Mouse (Mus musculus) heart, embryonic 12.5 days (tissue): ENCODE measurements around the gene Btbd9. TPM values are rescaled to one million over a fixed set of nuclear protein-coding genes. Genes with fewer than 3 reads are reported as not detected.

Experiments used
- ATAC-seq: fragments of 200-750 bp; cut with Nextera tagmentation; 2 replicates; pipeline ENCODE4 v1.8.0; 2017; ENCODE audit warnings: moderate TSS enrichment, moderate library complexity; ENCODE audit not compliant: insufficient number of reproducible peaks, low FRiP score
- H3K27ac ChIP-seq: fragments of 300-500 bp; sonication (generic); 2 replicates; pipeline ENCODE4 v1.5.1; 2016; ENCODE audit warnings: mild to moderate bottlenecking, moderate library complexity; ENCODE audit not compliant: poor library complexity, severe bottlenecking
- H3K27me3 ChIP-seq: fragments of 300-500 bp; sonication (generic); replicated peaks from 2 replicates; pipeline ENCODE4 v1.6.1; 2016; ENCODE audit warnings: mild to moderate bottlenecking, moderate library complexity
- H3K36me3 ChIP-seq: fragments of 300-500 bp; sonication (generic); 2 replicates; pipeline ENCODE4 v1.6.1; 2016; ENCODE audit warnings: mild to moderate bottlenecking, moderate library complexity
- H3K4me1 ChIP-seq: fragments of 300-500 bp; sonication (generic); replicated peaks from 2 replicates; pipeline ENCODE4 v1.6.1; 2016; ENCODE audit warnings: mild to moderate bottlenecking
- H3K4me2 ChIP-seq: fragments of 300-500 bp; sonication (generic); 2 replicates; pipeline ENCODE4 v1.6.1; 2016; ENCODE audit warnings: mild to moderate bottlenecking, moderate library complexity
- H3K4me3 ChIP-seq: fragments of 300-500 bp; sonication (generic); 2 replicates; pipeline ENCODE4 v1.5.1; 2016; ENCODE audit warnings: mild to moderate bottlenecking
- H3K9ac ChIP-seq: fragments of 300-500 bp; sonication (generic); 2 replicates; pipeline ENCODE4 v1.6.1; 2016; ENCODE audit warnings: mild to moderate bottlenecking, moderate library complexity
- H3K9me3 ChIP-seq: fragments of 300-500 bp; sonication (generic); replicated peaks from 2 replicates; pipeline ENCODE4 v1.6.1; 2016; ENCODE audit warnings: mild to moderate bottlenecking, moderate library complexity
- WGBS: fragments of 180-500 bp; shearing (Covaris S2); methylation state at CpG from one replicate; pipeline ENCODE4 v1.1.7; 2016; 5-methylcytosine and 5-hydroxymethylcytosine counted together
- polyA plus RNA-seq: library from polyadenylated mRNA; unstranded; fragments of >200 nt; fragmentation: Nextera tagmentation; extraction: Ambion mirVana; gene quantifications from 2 replicates; pipeline ENCODE4 v1.2.1, GENCODE M21; 2016

Gene Btbd9
- polyA plus RNA-seq, 1 experiment from 2014 or later: 42.0 TPM

GRCm38 (mm10) chr17:30336280-30336679, 240.0 kb downstream of the Btbd9 start:
- no peaks in the 10 kb centered on the region for H3K27me3 ChIP-seq
- no peak for ATAC-seq
- H3K36me3 ChIP-seq: no peaks in the 10 kb centered on the region
- H3K27ac ChIP-seq: no peak overlapping the region
- peaks cover 24% of the 10 kb centered on the region for H3K4me1 ChIP-seq
- no peak overlapping the region for H3K4me3 ChIP-seq
- no peak overlapping the region for H3K9ac ChIP-seq
- H3K4me2 ChIP-seq: no peak overlapping the region
- WGBS: 40% methylated on average over 5 of the region's 5 CpGs
- no peaks in the 10 kb centered on the region for H3K9me3 ChIP-seq

GRCm38 (mm10) chr17:30335746-30336145, 240.5 kb downstream of the Btbd9 start:
- WGBS: 54% methylated on average over 8 of the region's 8 CpGs
- peaks cover 21% of the 10 kb centered on the region for H3K4me1 ChIP-seq
- H3K36me3 ChIP-seq: no peaks in the 10 kb centered on the region
- H3K27me3 ChIP-seq: no peaks in the 10 kb centered on the region
- H3K9me3 ChIP-seq: no peaks in the 10 kb centered on the region
- no peak overlapping the region for H3K4me3 ChIP-seq
- H3K9ac ChIP-seq: no peak overlapping the region
- ATAC-seq: no peak
- no peak overlapping the region for H3K4me2 ChIP-seq
- no peak overlapping the region for H3K27ac ChIP-seq

GRCm38 (mm10) chr17:30334257-30334656, 242.0 kb downstream of the Btbd9 start:
- no peak for ATAC-seq
- no peaks in the 10 kb centered on the region for H3K9me3 ChIP-seq
- no peak overlapping the region for H3K27ac ChIP-seq
- H3K36me3 ChIP-seq: no peaks in the 10 kb centered on the region
- no peak overlapping the region for H3K4me3 ChIP-seq
- H3K9ac ChIP-seq: no peak overlapping the region
- no peak overlapping the region for H3K4me2 ChIP-seq
- 91% methylated on average over 6 of the region's 6 CpGs for WGBS
- H3K27me3 ChIP-seq: no peaks in the 10 kb centered on the region
- peaks cover 16% of the 10 kb centered on the region for H3K4me1 ChIP-seq

- H3K27ac ChIP-seq: no peak overlapping the region
- peaks cover 16% of the 10 kb centered on the region for H3K4me1 ChIP-seq
- WGBS: 73% methylated on average over 4 of the region's 4 CpGs
- H3K27me3 ChIP-seq: no peaks in the 10 kb centered on the region
- H3K4me3 ChIP-seq: no peak overlapping the region
- H3K4me2 ChIP-seq: no peak overlapping the region
- no peaks in the 10 kb centered on the region for H3K9me3 ChIP-seq
- H3K36me3 ChIP-seq: no peaks in the 10 kb centered on the region
- no peak overlapping the region for H3K9ac ChIP-seq
- ATAC-seq: no peak
These were observed 243.2 kb downstream of the Btbd9 start for GRCm38 (mm10) chr17:30333136-30333535.

GRCm38 (mm10) chr17:30331380-30331779, 244.9 kb downstream of the Btbd9 start:
- H3K4me1 ChIP-seq: peaks cover 11% of the 10 kb centered on the region
- 70% methylated on average over 6 of the region's 6 CpGs for WGBS
- H3K27ac ChIP-seq: no peak overlapping the region
- no peak overlapping the region for H3K4me2 ChIP-seq
- H3K27me3 ChIP-seq: no peaks in the 10 kb centered on the region
- H3K36me3 ChIP-seq: no peaks in the 10 kb centered on the region
- H3K9me3 ChIP-seq: no peaks in the 10 kb centered on the region
- H3K4me3 ChIP-seq: no peak overlapping the region
- H3K9ac ChIP-seq: no peak overlapping the region
- no peak for ATAC-seq

GRCm38 (mm10) chr17:30329531-30329930, 246.8 kb downstream of the Btbd9 start:
- WGBS: 72% methylated on average over 2 of the region's 2 CpGs
- Histone ChIP-seq H3K4me3 (no peak overlapping the region), H3K9me3 (no peaks in the 10 kb centered on the region), H3K36me3 (no peaks in the 10 kb centered on the region), H3K4me2 (no peak overlapping the region), H3K27ac (no peak overlapping the region), H3K9ac (no peak overlapping the region), H3K4me1 (0 out of 2 replicates have a peak, but pooled peaks cover 4% of the 10 kb centered on the region), H3K27me3 (no peaks in the 10 kb centered on the region)
- no peak for ATAC-seq

GRCm38 (mm10) chr17:30328924-30329323, 247.4 kb downstream of the Btbd9 start:
- H3K27me3 ChIP-seq: no peaks in the 10 kb centered on the region
- no peaks in the 10 kb centered on the region for H3K9me3 ChIP-seq
- H3K36me3 ChIP-seq: no peaks in the 10 kb centered on the region
- no peak for ATAC-seq
- H3K27ac ChIP-seq: no peak overlapping the region
- no peak overlapping the region for H3K4me3 ChIP-seq
- no peak overlapping the region for H3K9ac ChIP-seq
- no peak overlapping the region for H3K4me2 ChIP-seq
- H3K4me1 ChIP-seq: 0 out of 2 replicates have a peak, but pooled peaks cover 4% of the 10 kb centered on the region
- 75% methylated on average over 5 of the region's 5 CpGs for WGBS

GRCm38 (mm10) chr17:30326906-30327305, 249.4 kb downstream of the Btbd9 start:
- Histone ChIP-seq H3K27ac (no peak overlapping the region), H3K4me1 (0 out of 2 replicates have a peak, but pooled peaks cover 4% of the 10 kb centered on the region), H3K4me3 (no peak overlapping the region), H3K9me3 (no peaks in the 10 kb centered on the region), H3K27me3 (no peaks in the 10 kb centered on the region), H3K9ac (no peak overlapping the region), H3K36me3 (no peaks in the 10 kb centered on the region), H3K4me2 (no peak overlapping the region)
- 75% methylated on average over 1 of the region's 1 CpGs for WGBS
- ATAC-seq: no peak

GRCm38 (mm10) chr17:30320301-30320700, 256.0 kb downstream of the Btbd9 start:
- H3K9me3 ChIP-seq: no peaks in the 10 kb centered on the region
- H3K27ac ChIP-seq: no peak overlapping the region
- no peak overlapping the region for H3K4me2 ChIP-seq
- no peak for ATAC-seq
- 17% methylated on average over 1 of the region's 1 CpGs for WGBS
- no peaks in the 10 kb centered on the region for H3K27me3 ChIP-seq
- no peaks in the 10 kb centered on the region for H3K36me3 ChIP-seq
- H3K4me3 ChIP-seq: no peak overlapping the region
- no peak overlapping the region for H3K9ac ChIP-seq
- H3K4me1 ChIP-seq: no peaks in the 10 kb centered on the region

- no peaks in the 10 kb centered on the region for H3K36me3 ChIP-seq
- peaks cover 14% of the 10 kb centered on the region for H3K4me1 ChIP-seq
- no peaks in the 10 kb centered on the region for H3K9me3 ChIP-seq
- no peak overlapping the region for H3K9ac ChIP-seq
- H3K27ac ChIP-seq: no peak overlapping the region
- H3K4me3 ChIP-seq: no peak overlapping the region
- H3K27me3 ChIP-seq: no peaks in the 10 kb centered on the region
- WGBS: 52% methylated on average over 4 of the region's 4 CpGs
- no peak overlapping the region for H3K4me2 ChIP-seq
- ATAC-seq: no peak
These were observed 263.6 kb downstream of the Btbd9 start for GRCm38 (mm10) chr17:30312688-30313087.

- no peak overlapping the region for H3K9ac ChIP-seq
- peaks cover 28% of the 10 kb centered on the region for H3K4me1 ChIP-seq
- no peak overlapping the region for H3K4me2 ChIP-seq
- no peak for ATAC-seq
- WGBS: 84% methylated on average over 4 of the region's 4 CpGs
- no peaks in the 10 kb centered on the region for H3K27me3 ChIP-seq
- no peak overlapping the region for H3K4me3 ChIP-seq
- no peaks in the 10 kb centered on the region; the same call in 1 of the 2 replicates for H3K36me3 ChIP-seq
- H3K27ac ChIP-seq: no peak overlapping the region
- no peaks in the 10 kb centered on the region for H3K9me3 ChIP-seq
These were observed 266.7 kb downstream of the Btbd9 start for GRCm38 (mm10) chr17:30309627-30310026.

GRCm38 (mm10) chr17:30308889-30309288, 267.4 kb downstream of the Btbd9 start:
- no peaks in the 10 kb centered on the region for H3K27me3 ChIP-seq
- peaks cover 28% of the 10 kb centered on the region for H3K4me1 ChIP-seq
- no peak overlapping the region for H3K27ac ChIP-seq
- H3K9me3 ChIP-seq: no peaks in the 10 kb centered on the region
- no peak overlapping the region for H3K4me2 ChIP-seq
- no peak overlapping the region for H3K9ac ChIP-seq
- no peaks in the 10 kb centered on the region; the same call in 1 of the 2 replicates for H3K36me3 ChIP-seq
- no peak for ATAC-seq
- WGBS: 71% methylated on average over 4 of the region's 4 CpGs
- no peak overlapping the region for H3K4me3 ChIP-seq
